Mouse (Mus musculus) liver, postnatal 0 days (tissue): ENCODE results near the gene Saal1. TPM values are rescaled to one million over a fixed set of nuclear protein-coding genes. Genes with fewer than 3 reads are reported as not detected.

ENCODE experiments used
- ATAC-seq: fragments of 200-750 bp; cut with Nextera tagmentation; 2 replicates; pipeline ENCODE4 v1.8.0; 2017; ENCODE audit warnings: mild to moderate bottlenecking, moderate library complexity
- DNase-seq: peaks from one replicate; pipeline ENCODE4 v3.0.0-alpha.2; 2016
- H3K27ac ChIP-seq: fragments of 300-500 bp; sonication (generic); 2 replicates; pipeline ENCODE4 v1.5.1; 2014; ENCODE audit warnings: antibody characterized with exemption, moderate library complexity, mild to moderate bottlenecking, low read depth
- H3K27me3 ChIP-seq: fragments of 300-500 bp; sonication (generic); 2 replicates; pipeline ENCODE4 v1.6.1; 2014; ENCODE audit warnings: low read length, control low read depth, mixed read lengths; ENCODE audit not compliant: insufficient read depth
- H3K36me3 ChIP-seq: fragments of 300-500 bp; sonication (generic); replicated peaks from 2 replicates; pipeline ENCODE4 v1.6.1; 2014; ENCODE audit warnings: mild to moderate bottlenecking, control low read depth, low read length, moderate library complexity, mixed read lengths; ENCODE audit not compliant: insufficient read depth
- H3K4me1 ChIP-seq: fragments of 300-500 bp; sonication (generic); 2 replicates; pipeline ENCODE4 v1.6.1; 2014; ENCODE audit warnings: antibody characterized with exemption, mild to moderate bottlenecking, control low read depth; ENCODE audit not compliant: insufficient read depth
- H3K4me2 ChIP-seq: fragments of 300-500 bp; sonication (generic); 2 replicates; pipeline ENCODE4 v1.6.1; 2014; ENCODE audit warnings: low read depth, mild to moderate bottlenecking, low read length, moderate library complexity, mixed read lengths
- H3K4me3 ChIP-seq: fragments of 300-500 bp; sonication (generic); 2 replicates; pipeline ENCODE4 v1.5.1; 2014; ENCODE audit warnings: low read depth, low read length
- H3K9ac ChIP-seq: fragments of 300-500 bp; sonication (generic); replicated peaks from 2 replicates; pipeline ENCODE4 v1.6.1; 2014; ENCODE audit warnings: mild to moderate bottlenecking, moderate library complexity
- H3K9me3 ChIP-seq: fragments of 300-500 bp; sonication (generic); 2 replicates; pipeline ENCODE4 v1.6.1; 2016; ENCODE audit warnings: mild to moderate bottlenecking, control low read depth, low read length, mixed read lengths
- CTCF ChIP-seq: sonication (generic); IDR thresholded peaks from 2 replicates; pipeline ENCODE4 v1.5.1; 2016; ENCODE audit warnings: antibody characterized with exemption, low read depth
- EP300 ChIP-seq: IDR thresholded peaks from 2 replicates; pipeline ENCODE4 v1.6.1; 2016; ENCODE audit warnings: antibody characterized with exemption, low read depth, mild to moderate bottlenecking
- WGBS: fragments of 180-500 bp; shearing (Covaris S2); extraction: QIAGEN DNeasy Blood & Tissue Kit; methylation state at CpG from one replicate; pipeline ENCODE4 v1.1.7; 2014; ENCODE audit not compliant: insufficient replicate concordance; 5-methylcytosine and 5-hydroxymethylcytosine counted together
- polyA plus RNA-seq: library from polyadenylated mRNA; unstranded; fragments of >200 nt; fragmentation: Nextera tagmentation; extraction: Ambion mirVana; gene quantifications from 2 replicates; pipeline ENCODE4 v1.2.1, GENCODE M21; 2015

The Saal1 gene
- polyA plus RNA-seq, 1 experiment from 2014 or later: 6.5 TPM

- Histone ChIP-seq H3K9me3 (no peaks in the 10 kb centered on the region), H3K27ac (0 out of 2 replicates have a peak within 1 kb of the TSS, but pooled peaks have one; percentile 57), H3K9ac (peak within 1 kb of the TSS; percentile 83), H3K4me2 (peak within 1 kb of the TSS; percentile 99), H3K27me3 (no peaks in the 10 kb centered on the region), H3K4me1 (peaks cover 15% of the 10 kb centered on the region), H3K4me3 (peak within 1 kb of the TSS; percentile 77), H3K36me3 (no peaks in the 10 kb centered on the region)
- WGBS: 0% methylated on average over 30 of the region's 30 CpGs
- ATAC-seq: peak; percentile 97
- no peak for TF ChIP-seq EP300
- no peak for TF ChIP-seq CTCF
- peak; percentile 90 for DNase-seq
These were observed 70.8 kb downstream of the Saal1 start, which contains the start of gene Sergef for GRCm38 (mm10) chr7:46639692-46640031. Gene Sergef, minus strand, starts transcription at chr7:46639807.

- peak overlapping the region; percentile 77 for H3K4me3 ChIP-seq
- H3K4me2 ChIP-seq: peak overlapping the region; percentile 99
- no peaks in the 10 kb centered on the region for H3K9me3 ChIP-seq
- H3K4me1 ChIP-seq: peaks cover 15% of the 10 kb centered on the region
- DNase-seq: no peak
- ATAC-seq: peak; percentile 18
- TF ChIP-seq EP300: no peak
- no peak for TF ChIP-seq CTCF
- H3K9ac ChIP-seq: peak overlapping the region; percentile 83
- no peaks in the 10 kb centered on the region for H3K27me3 ChIP-seq
- no peaks in the 10 kb centered on the region for H3K36me3 ChIP-seq
- H3K27ac ChIP-seq: 0 out of 2 replicates have a peak overlapping the region, but pooled peaks have one; percentile 57
- WGBS: 14% methylated on average over 32 of the region's 32 CpGs
These were observed 71.4 kb downstream of the Saal1 start for GRCm38 (mm10) chr7:46638889-46639691.

Other genes starting within 250 kb of the Saal1 start
- 3.8 and 4.3 TPM in 2 replicates for gene Sergef, start 70.9 kb downstream of the Saal1 start, polyA plus RNA-seq
- not detected in 2 replicates for gene Tph1, start 38.1 kb downstream of the Saal1 start, polyA plus RNA-seq
- gene Saa3, start 5.0 kb upstream of the Saal1 start, polyA plus RNA-seq: 5.4 and 11.9 TPM in 2 replicates
- gene Saa4, start 21.9 kb upstream of the Saal1 start, polyA plus RNA-seq: 2.3 and 2.4 TPM in 2 replicates
- 0.38 and 0.63 TPM in 2 replicates for gene Saa1, start 32.3 kb upstream of the Saal1 start, polyA plus RNA-seq
- 0.19 and 0.25 TPM in 2 replicates for gene Saa2, start 41.1 kb upstream of the Saal1 start, polyA plus RNA-seq
- 3.3 and 3.6 TPM in 2 replicates for gene Hps5, start 85.4 kb upstream of the Saal1 start, polyA plus RNA-seq
- 18.8 TPM in 2 replicates for gene Gtf2h1, start 85.4 kb upstream of the Saal1 start, polyA plus RNA-seq
- 1,729 and 1,988 TPM in 2 replicates for gene Ldha, start 130.8 kb upstream of the Saal1 start, polyA plus RNA-seq
- gene Ldhc, start 150.5 kb upstream of the Saal1 start, polyA plus RNA-seq: 0.07 and 0.23 TPM in 2 replicates
- gene Tsg101, start 209.3 kb upstream of the Saal1 start, polyA plus RNA-seq: 59.1 and 61.2 TPM in 2 replicates
- 2.6 and 3.2 TPM in 2 replicates for gene Uevld, start 247.8 kb upstream of the Saal1 start, polyA plus RNA-seq